Mouse (Mus musculus) embryo, embryonic 11 days (tissue): ENCODE data around the gene Lao1.
"Not testable (repeated sequence)": the region's sequence is repeated elsewhere in the genome, so short reads cannot be mapped to it uniquely, and the experiment has no call there.

Experiments used
- DNase-seq: peaks from one replicate; pipeline ENCODE4 v3.0.0-alpha.2; 2015

Lao1 gene

GRCm38 (mm10) chr4:118961141-118961628 lies at the start of gene Lao1:
Gene Lao1 (plus strand): TSS chr4:118961578.
- DNase-seq, result no peak

GRCm38 (mm10) chr4:118917365-118917764 lies 44.0 kb upstream of the Lao1 start, which contains the start of gene Olfr1329:
Gene Olfr1329 (minus strand): TSS chr4:118917465.
- not testable (repeated sequence) for DNase-seq

- not testable (repeated sequence) for DNase-seq
Measured at GRCm38 (mm10) chr4:118931326-118931725, 30.1 kb upstream of the Lao1 start.

- DNase-seq, result no peak
Measured at GRCm38 (mm10) chr4:118938512-118938911, 22.9 kb upstream of the Lao1 start, which contains the start of gene Olfr1328. Gene Olfr1328 (minus strand): TSS chr4:118938612.

GRCm38 (mm10) chr4:118958812-118959211 lies 2.6 kb upstream of the Lao1 start:
- DNase-seq, result no peak

- DNase-seq, result no peak
Measured at GRCm38 (mm10) chr4:118967711-118968110, 6.3 kb downstream of the Lao1 start.

- DNase-seq, result no peak
Measured at GRCm38 (mm10) chr4:118973281-118973680, 11.9 kb downstream of the Lao1 start.

- no peak for DNase-seq
Measured at GRCm38 (mm10) chr4:118985291-118985690, 23.9 kb downstream of the Lao1 start.

GRCm38 (mm10) chr4:118988535-118988934 lies 27.2 kb downstream of the Lao1 start:
- peak; percentile 66 for DNase-seq

- no peak for DNase-seq
Measured at GRCm38 (mm10) chr4:118989331-118989730, 28.0 kb downstream of the Lao1 start.

GRCm38 (mm10) chr4:118991797-118992196 lies 30.4 kb downstream of the Lao1 start:
- DNase-seq, result peak; percentile 55

- DNase-seq, result no peak
Measured at GRCm38 (mm10) chr4:118997127-118997542, 35.8 kb downstream of the Lao1 start.

- DNase-seq, result no peak
Measured at GRCm38 (mm10) chr4:118999691-119000486, 38.5 kb downstream of the Lao1 start.

GRCm38 (mm10) chr4:119001696-119002095 lies 40.3 kb downstream of the Lao1 start:
- DNase-seq, result no peak

- no peak for DNase-seq
Measured at GRCm38 (mm10) chr4:119002512-119002911, 41.1 kb downstream of the Lao1 start.

GRCm38 (mm10) chr4:119004178-119004577 lies 42.8 kb downstream of the Lao1 start:
- peak; percentile 47 for DNase-seq

GRCm38 (mm10) chr4:119004613-119005339 lies 43.4 kb downstream of the Lao1 start:
- peak; percentile 85 for DNase-seq

- DNase-seq, result no peak
Measured at GRCm38 (mm10) chr4:119007602-119008001, 46.2 kb downstream of the Lao1 start.

GRCm38 (mm10) chr4:119008476-119008875 lies 47.1 kb downstream of the Lao1 start:
- no peak for DNase-seq

GRCm38 (mm10) chr4:119009814-119010213 lies 48.4 kb downstream of the Lao1 start:
- no peak for DNase-seq

GRCm38 (mm10) chr4:119011050-119011680 lies 49.8 kb downstream of the Lao1 start:
- no peak for DNase-seq

- no peak for DNase-seq
Measured at GRCm38 (mm10) chr4:119013031-119013430, 51.7 kb downstream of the Lao1 start.

- no peak for DNase-seq
Measured at GRCm38 (mm10) chr4:119014997-119015396, 53.6 kb downstream of the Lao1 start.
